Mouse (Mus musculus) c-Kit-positive CD71-negative TER-119-negative erythroid progenitor cells, embryonic 14.5 days (primary cell): ENCODE measurements around the gene Dscam.

Experiments
- DNase-seq: peaks from one replicate; pipeline ENCODE4 v3.0.0-alpha.2; 2013; ENCODE audit warnings: low read depth

The Dscam gene

DNA sequence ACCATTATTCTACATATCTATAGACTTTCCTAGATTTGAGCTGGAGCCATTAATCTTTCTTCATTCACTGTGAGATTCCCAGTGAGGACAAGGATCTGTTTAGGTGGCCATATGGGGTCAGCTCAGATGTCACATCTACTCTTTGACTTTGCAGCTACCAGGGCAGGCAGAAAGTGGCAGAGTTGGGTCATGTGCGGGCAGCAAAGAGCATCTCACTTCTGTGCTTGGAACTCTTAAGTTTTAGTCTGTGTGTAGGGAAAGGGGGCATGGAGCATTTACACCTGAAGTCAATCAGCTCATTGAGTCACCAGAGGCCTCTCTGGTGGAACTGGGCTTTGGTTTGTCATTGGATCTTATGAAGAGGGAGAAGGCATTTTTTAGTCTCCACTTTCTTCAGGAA, 612.2 kb downstream of the Dscam start:
- no peak for DNase-seq

DNA sequence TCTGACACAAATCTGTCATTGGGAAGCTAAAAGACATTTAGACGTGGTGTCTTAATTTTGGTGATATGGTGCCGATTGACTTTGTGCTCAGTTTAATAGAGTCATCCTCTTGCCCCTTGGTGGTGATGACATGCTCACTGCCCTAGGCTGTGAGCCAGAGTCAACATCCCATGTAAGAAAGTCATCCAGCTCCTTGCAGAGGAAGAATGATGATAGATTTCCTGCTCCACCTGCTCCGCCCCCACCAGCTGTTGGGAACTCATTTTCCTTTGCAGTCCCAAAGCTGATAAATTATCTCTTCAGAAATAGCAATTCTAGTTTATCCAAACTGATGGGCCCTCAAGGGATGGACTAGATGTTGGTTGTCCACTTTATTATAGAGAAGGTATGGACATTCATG, 613.9 kb downstream of the Dscam start:
- DNase-seq = no peak

DNA sequence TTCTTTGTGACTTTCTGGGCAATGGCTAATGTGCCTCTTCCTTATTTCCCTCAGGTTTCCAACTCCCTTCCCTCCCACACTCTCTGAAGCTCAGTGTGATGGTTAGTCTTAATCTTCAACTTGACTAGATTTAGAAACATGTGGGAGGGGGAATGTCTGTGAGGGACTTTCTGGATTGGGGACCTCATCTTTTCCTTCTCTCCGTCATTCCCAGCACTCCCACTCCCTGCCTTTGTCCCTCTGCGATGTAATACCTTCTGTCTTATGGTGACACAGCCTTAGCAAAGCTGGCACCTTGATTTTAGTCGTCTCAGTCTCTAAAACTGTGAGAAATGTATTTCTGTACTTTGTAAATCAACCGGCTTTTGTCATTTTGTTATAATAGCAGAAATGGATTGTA, 615.1 kb downstream of the Dscam start:
- no peak for DNase-seq

DNA sequence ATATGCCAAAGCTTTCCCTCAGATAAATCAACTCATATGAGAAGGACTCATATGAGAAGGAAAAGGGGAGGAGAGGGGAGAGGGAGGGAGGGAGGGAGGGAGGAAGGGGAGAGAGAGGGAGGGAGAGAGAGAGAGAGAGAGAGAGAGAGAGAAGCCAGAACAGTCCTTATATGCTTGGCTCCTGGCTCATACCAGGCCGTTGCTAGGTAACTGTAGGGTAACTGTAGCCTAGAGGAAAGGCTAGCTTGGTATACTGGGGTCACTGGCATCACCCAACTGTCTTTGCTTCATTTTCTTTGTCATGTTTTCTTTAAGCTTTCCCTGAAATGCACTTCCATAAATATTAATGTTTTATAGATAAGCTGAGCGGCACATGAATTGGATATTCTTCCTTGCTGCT, 617.9 kb downstream of the Dscam start:
- DNase-seq = no peak

- no peak for DNase-seq
Observed at GRCm38 (mm10) chr16:96541056-96541455, 629.5 kb downstream of the Dscam start.
